Mouse (Mus musculus): ENCODE measurements around the gene Gprc5a. TPM values are rescaled to one million over a fixed set of nuclear protein-coding genes. Genes with fewer than 3 reads are reported as not detected.

Gene Gprc5a
- polyA plus RNA-seq, 1 experiment from 2014 or later, result 24.7 TPM

DNA sequence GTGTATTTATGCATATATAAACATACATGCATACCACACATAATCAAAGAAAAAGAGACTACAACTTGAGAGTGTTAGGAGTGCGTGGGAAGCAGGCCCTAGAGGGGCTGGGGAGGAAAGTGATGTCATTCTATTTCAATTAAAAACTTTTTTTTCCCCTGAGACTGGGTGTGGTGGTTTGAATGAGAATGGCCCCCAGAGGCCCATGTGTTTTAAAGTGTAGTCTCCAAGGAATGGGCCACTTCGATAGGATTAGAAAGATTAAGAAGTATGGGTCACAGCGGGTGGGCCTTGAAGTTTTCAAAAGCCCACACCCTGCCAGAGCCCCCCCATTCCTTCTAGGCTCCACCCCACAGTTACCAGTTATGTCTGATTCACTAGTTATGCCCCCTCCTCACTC is 26.8 kb upstream of the Gprc5a start:
- Histone ChIP-seq H3K27me3 (ENCODE audit: control insufficient read depth, insufficient read depth, low read length) (no peaks in the 10 kb centered on the region), H3K27ac (ENCODE audit: low read length) (no peak overlapping the region), H3K4me2 (ENCODE audit: low read depth, low read length) (no peak overlapping the region), H3K4me3 (replicated peaks; ENCODE audit: low read length) (no peak overlapping the region), H3K4me1 (ENCODE audit: control insufficient read depth, insufficient read depth, low read length) (no peaks in the 10 kb centered on the region), H3K9ac (ENCODE audit: low read length) (no peak overlapping the region), H3K9me3 (replicated peaks; ENCODE audit: control insufficient read depth, low read length) (0 out of 2 replicates have a peak, but pooled peaks cover 4% of the 10 kb centered on the region), H3K36me3 (ENCODE audit: control insufficient read depth, insufficient read depth, low read length) (no peaks in the 10 kb centered on the region)
- ATAC-seq (ENCODE audit: insufficient read depth, low FRiP score), result no peak
- WGBS, result 70% methylated on average over 3 of the region's 3 CpGs

DNA sequence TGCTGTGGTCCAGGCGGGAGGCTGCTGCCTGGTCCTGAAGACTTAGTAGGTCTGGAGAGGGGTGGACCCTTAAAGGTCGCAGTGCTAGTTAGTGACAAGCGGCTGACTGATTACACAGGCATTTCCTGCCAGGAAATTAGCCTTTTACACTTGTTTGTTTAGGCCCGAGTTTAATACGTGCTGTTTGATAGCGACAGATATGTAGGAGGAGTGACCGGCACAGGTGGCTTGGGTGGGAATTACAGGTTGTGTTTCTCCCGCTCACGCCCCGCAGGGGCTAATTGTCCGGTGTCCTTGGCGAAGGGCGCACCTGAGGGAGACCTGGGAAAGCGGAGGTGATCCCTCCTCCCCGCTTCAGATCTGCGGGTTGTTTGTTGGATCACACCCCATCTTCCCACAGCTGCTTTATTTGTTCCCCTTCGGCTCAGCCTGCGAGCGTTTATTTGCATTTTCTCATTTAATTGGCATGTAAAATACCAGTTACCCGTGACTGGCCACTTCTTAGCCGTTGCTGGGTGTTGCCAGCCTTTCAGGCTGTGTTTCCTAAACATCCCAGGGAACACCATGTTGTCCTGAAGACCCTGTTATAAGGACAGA is 25.1 kb upstream of the Gprc5a start:
- Histone ChIP-seq H3K27me3 (ENCODE audit: control insufficient read depth, insufficient read depth, low read length) (no peaks in the 10 kb centered on the region), H3K27ac (ENCODE audit: low read length) (peak overlapping the region; percentile 72), H3K4me1 (ENCODE audit: control insufficient read depth, insufficient read depth, low read length) (no peaks in the 10 kb centered on the region), H3K4me3 (replicated peaks; ENCODE audit: low read length) (peak overlapping the region; percentile 3), H3K9ac (ENCODE audit: low read length) (no peak overlapping the region), H3K9me3 (replicated peaks; ENCODE audit: control insufficient read depth, low read length) (0 out of 2 replicates have a peak, but pooled peaks cover 4% of the 10 kb centered on the region), H3K36me3 (ENCODE audit: control insufficient read depth, insufficient read depth, low read length) (no peaks in the 10 kb centered on the region), H3K4me2 (ENCODE audit: low read depth, low read length) (peak overlapping the region; percentile 36)
- WGBS, result 2% methylated on average over 21 of the region's 21 CpGs
- peak; percentile 82; the same call in 1 of the 2 replicates for ATAC-seq (ENCODE audit: insufficient read depth, low FRiP score)

DNA sequence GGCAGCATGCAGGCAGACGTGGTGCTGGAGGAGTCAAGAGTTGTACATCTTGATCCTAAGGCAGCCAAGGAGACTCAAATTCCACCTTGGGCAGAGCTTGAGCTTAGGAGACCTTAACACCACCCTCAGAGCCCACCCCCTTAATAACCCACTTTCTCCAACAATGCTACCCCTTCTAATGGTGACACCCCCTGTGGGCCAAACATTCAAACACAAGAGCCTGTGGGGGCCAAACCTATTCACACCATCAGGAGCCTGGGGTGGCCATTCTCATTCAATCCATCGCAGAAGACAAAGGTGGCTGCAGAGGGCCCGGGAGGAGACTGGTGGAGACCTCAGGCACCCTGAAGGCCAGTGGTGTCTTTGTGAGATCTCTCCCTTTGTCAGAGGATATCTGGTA is 23.5 kb upstream of the Gprc5a start:
- H3K4me1 ChIP-seq (ENCODE audit: control insufficient read depth, insufficient read depth, low read length), result no peaks in the 10 kb centered on the region
- H3K9ac ChIP-seq (ENCODE audit: low read length), result no peak overlapping the region
- no peaks in the 10 kb centered on the region for H3K27me3 ChIP-seq (ENCODE audit: control insufficient read depth, insufficient read depth, low read length)
- no peak overlapping the region for H3K4me3 ChIP-seq (replicated peaks; ENCODE audit: low read length)
- no peaks in the 10 kb centered on the region for H3K36me3 ChIP-seq (ENCODE audit: control insufficient read depth, insufficient read depth, low read length)
- H3K9me3 ChIP-seq (replicated peaks; ENCODE audit: control insufficient read depth, low read length), result 0 out of 2 replicates have a peak, but pooled peaks cover 4% of the 10 kb centered on the region
- H3K4me2 ChIP-seq (ENCODE audit: low read depth, low read length), result no peak overlapping the region
- ATAC-seq (ENCODE audit: insufficient read depth, low FRiP score), result no peak
- H3K27ac ChIP-seq (ENCODE audit: low read length), result no peak overlapping the region
- WGBS, result 69% methylated on average over 3 of the region's 3 CpGs

DNA sequence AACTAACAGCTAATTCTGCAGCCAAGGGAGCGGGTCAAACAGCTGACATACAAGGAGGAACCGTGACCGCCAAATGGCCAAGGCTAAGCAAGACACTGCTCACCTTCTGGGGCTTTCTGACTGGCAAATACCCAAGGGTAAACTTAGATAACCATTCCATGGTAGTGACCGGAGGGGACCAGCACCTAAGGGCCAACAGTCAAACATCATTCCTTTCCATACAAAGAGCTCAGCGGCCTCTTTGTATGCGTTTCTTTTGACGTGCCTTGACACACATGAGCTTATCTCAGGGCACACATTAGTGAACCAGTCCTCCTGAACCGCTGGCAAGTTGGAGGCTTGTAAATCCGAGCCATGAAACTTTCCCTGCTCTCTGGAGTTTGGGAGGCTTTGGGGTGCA is 18.2 kb upstream of the Gprc5a start:
- Histone ChIP-seq H3K27ac (ENCODE audit: low read length) (no peak overlapping the region), H3K27me3 (ENCODE audit: control insufficient read depth, insufficient read depth, low read length) (no peaks in the 10 kb centered on the region), H3K4me3 (replicated peaks; ENCODE audit: low read length) (no peak overlapping the region), H3K9ac (ENCODE audit: low read length) (no peak overlapping the region), H3K4me2 (ENCODE audit: low read depth, low read length) (no peak overlapping the region), H3K36me3 (ENCODE audit: control insufficient read depth, insufficient read depth, low read length) (no peaks in the 10 kb centered on the region), H3K9me3 (replicated peaks; ENCODE audit: control insufficient read depth, low read length) (no peaks in the 10 kb centered on the region), H3K4me1 (ENCODE audit: control insufficient read depth, insufficient read depth, low read length) (no peaks in the 10 kb centered on the region)
- ATAC-seq (ENCODE audit: insufficient read depth, low FRiP score), result peak; percentile 61; the same call in 1 of the 2 replicates
- 57% methylated on average over 9 of the region's 9 CpGs for WGBS

DNA sequence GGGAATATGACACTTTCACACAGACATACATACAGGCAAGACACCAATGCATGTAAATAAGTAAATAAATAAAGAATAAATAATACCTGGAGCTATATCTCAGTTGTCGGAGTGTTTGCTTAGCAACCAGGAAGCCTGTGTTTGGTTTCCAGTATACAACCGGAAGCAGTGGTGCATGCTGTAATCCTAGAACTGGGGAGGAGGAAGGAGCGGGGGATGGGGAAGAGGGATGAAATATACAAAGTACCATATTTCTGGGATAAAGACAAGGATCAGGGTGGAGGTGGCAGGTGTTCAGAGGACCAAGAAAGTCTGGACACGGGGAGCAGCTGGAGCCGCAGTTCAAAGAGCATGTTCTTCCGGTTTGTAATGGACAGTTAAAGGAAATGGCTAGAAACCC is 16.9 kb upstream of the Gprc5a start:
- no peak for ATAC-seq (ENCODE audit: insufficient read depth, low FRiP score)
- Histone ChIP-seq H3K9ac (ENCODE audit: low read length) (no peak overlapping the region), H3K27me3 (ENCODE audit: control insufficient read depth, insufficient read depth, low read length) (no peaks in the 10 kb centered on the region), H3K4me2 (ENCODE audit: low read depth, low read length) (no peak overlapping the region), H3K27ac (ENCODE audit: low read length) (no peak overlapping the region), H3K4me1 (ENCODE audit: control insufficient read depth, insufficient read depth, low read length) (peaks cover 2% of the 10 kb centered on the region; the same call in 1 of the 2 replicates), H3K36me3 (ENCODE audit: control insufficient read depth, insufficient read depth, low read length) (no peaks in the 10 kb centered on the region), H3K9me3 (replicated peaks; ENCODE audit: control insufficient read depth, low read length) (no peaks in the 10 kb centered on the region), H3K4me3 (replicated peaks; ENCODE audit: low read length) (no peak overlapping the region)
- WGBS, result 71% methylated on average over 6 of the region's 6 CpGs

DNA sequence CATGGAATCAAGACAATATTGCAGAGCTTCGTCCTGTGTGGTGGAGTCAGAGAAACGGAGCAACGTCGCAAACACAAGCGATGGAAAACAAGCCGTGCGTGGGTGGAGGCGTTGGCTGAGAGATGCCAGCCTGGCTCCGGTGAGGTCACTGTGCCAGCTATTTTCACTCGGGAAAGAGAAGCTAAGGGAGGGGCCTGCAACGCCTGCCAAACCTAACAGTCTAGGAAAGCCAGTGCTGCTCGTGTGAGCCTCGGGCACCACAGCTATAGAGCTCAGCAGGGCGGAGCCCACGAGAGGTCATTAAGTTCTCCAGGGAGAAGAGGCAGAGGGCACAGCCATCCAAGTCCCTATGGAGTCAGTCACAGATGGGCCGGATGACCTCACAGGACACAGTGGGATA is 16.5 kb upstream of the Gprc5a start:
- WGBS, result 77% methylated on average over 16 of the region's 16 CpGs
- H3K27me3 ChIP-seq (ENCODE audit: control insufficient read depth, insufficient read depth, low read length), result no peaks in the 10 kb centered on the region
- no peak overlapping the region for H3K9ac ChIP-seq (ENCODE audit: low read length)
- no peaks in the 10 kb centered on the region for H3K36me3 ChIP-seq (ENCODE audit: control insufficient read depth, insufficient read depth, low read length)
- no peak for ATAC-seq (ENCODE audit: insufficient read depth, low FRiP score)
- H3K4me1 ChIP-seq (ENCODE audit: control insufficient read depth, insufficient read depth, low read length), result peaks cover 5% of the 10 kb centered on the region; the same call in 1 of the 2 replicates
- no peak overlapping the region for H3K4me3 ChIP-seq (replicated peaks; ENCODE audit: low read length)
- H3K4me2 ChIP-seq (ENCODE audit: low read depth, low read length), result no peak overlapping the region
- no peak overlapping the region for H3K27ac ChIP-seq (ENCODE audit: low read length)
- H3K9me3 ChIP-seq (replicated peaks; ENCODE audit: control insufficient read depth, low read length), result no peaks in the 10 kb centered on the region

DNA sequence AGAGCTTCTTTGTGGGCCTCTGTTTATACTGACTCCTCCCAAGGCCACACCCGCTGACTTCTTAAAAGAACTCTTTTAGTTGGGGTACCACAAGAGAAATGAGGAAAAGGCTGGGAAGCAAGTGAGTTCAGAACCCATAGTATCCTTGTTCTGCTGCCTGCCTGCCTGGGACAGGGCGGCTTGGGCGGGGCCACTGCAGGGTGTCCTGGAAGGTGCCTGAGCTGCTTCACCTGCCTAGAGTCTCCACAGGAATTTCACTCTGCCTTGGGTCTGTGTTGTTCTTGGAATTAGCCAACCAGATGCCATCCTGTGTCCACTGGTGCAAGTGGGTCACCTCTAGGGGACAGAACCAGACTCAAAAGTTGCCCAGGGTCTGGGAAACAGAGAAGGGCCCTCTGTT is 11.7 kb upstream of the Gprc5a start:
- ATAC-seq (ENCODE audit: insufficient read depth, low FRiP score), result peak; percentile 50; the same call in 1 of the 2 replicates
- Histone ChIP-seq H3K27me3 (ENCODE audit: control insufficient read depth, insufficient read depth, low read length) (no peaks in the 10 kb centered on the region), H3K4me1 (ENCODE audit: control insufficient read depth, insufficient read depth, low read length) (peaks cover 5% of the 10 kb centered on the region; the same call in 1 of the 2 replicates), H3K27ac (ENCODE audit: low read length) (no peak overlapping the region), H3K4me2 (ENCODE audit: low read depth, low read length) (no peak overlapping the region), H3K4me3 (replicated peaks; ENCODE audit: low read length) (no peak overlapping the region), H3K9ac (ENCODE audit: low read length) (peak overlapping the region; percentile 16; the same call in 1 of the 2 replicates), H3K36me3 (ENCODE audit: control insufficient read depth, insufficient read depth, low read length) (no peaks in the 10 kb centered on the region), H3K9me3 (replicated peaks; ENCODE audit: control insufficient read depth, low read length) (no peaks in the 10 kb centered on the region)
- WGBS, result 66% methylated on average over 3 of the region's 3 CpGs

DNA sequence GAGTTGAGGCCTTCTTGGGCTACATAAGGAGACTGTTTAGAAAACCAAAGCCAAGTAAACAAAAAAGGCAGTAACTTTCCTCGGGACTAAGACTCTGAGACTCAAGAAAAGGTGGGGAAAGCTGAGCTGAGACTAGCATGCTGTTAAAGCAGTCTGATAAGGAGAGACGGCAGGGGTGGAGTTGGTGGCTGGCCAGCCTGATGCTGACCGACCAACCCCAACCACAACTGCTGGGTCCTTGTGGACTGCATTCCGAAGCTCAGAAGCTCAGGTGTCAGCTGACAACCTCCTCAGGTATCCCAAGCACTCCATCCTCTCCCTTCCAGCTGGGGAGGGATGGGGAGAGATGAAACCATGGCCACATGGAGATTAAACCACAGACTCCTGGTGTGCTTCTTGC is 9.6 kb upstream of the Gprc5a start:
- peaks cover 5% of the 10 kb centered on the region; the same call in 1 of the 2 replicates for H3K4me1 ChIP-seq (ENCODE audit: control insufficient read depth, insufficient read depth, low read length)
- 44% methylated on average over 4 of the region's 4 CpGs for WGBS
- H3K9me3 ChIP-seq (replicated peaks; ENCODE audit: control insufficient read depth, low read length), result no peaks in the 10 kb centered on the region
- no peaks in the 10 kb centered on the region for H3K27me3 ChIP-seq (ENCODE audit: control insufficient read depth, insufficient read depth, low read length)
- no peak overlapping the region for H3K4me2 ChIP-seq (ENCODE audit: low read depth, low read length)
- no peak overlapping the region for H3K27ac ChIP-seq (ENCODE audit: low read length)
- H3K9ac ChIP-seq (ENCODE audit: low read length), result no peak overlapping the region
- no peak overlapping the region for H3K4me3 ChIP-seq (replicated peaks; ENCODE audit: low read length)
- no peaks in the 10 kb centered on the region for H3K36me3 ChIP-seq (ENCODE audit: control insufficient read depth, insufficient read depth, low read length)
- no peak for ATAC-seq (ENCODE audit: insufficient read depth, low FRiP score)

DNA sequence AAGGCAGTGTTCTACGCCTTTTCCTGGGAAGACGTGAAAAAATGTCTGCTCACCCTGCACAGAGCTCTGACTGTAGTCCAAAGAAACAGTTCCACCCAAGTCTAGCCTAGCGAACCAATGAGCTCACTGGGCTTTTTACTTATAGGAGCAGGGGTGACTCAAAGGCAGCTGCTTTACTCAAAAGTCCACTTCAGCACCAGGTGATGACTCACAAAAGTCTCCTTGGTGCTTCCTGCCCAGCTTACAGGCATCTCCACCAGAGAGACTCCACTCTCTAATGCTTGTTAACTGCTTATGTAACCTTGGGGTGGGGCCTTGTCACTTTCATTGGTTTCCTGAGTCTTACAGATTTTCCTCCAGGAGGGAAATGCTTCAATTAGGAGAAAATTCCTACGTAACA is 4.7 kb upstream of the Gprc5a start:
- no peak overlapping the region for H3K27ac ChIP-seq (ENCODE audit: low read length)
- H3K4me1 ChIP-seq (ENCODE audit: control insufficient read depth, insufficient read depth, low read length), result peaks cover 6% of the 10 kb centered on the region; the same call in 1 of the 2 replicates
- no peaks in the 10 kb centered on the region for H3K9me3 ChIP-seq (replicated peaks; ENCODE audit: control insufficient read depth, low read length)
- 88% methylated on average over 4 of the region's 4 CpGs for WGBS
- H3K9ac ChIP-seq (ENCODE audit: low read length), result no peak overlapping the region
- H3K27me3 ChIP-seq (ENCODE audit: control insufficient read depth, insufficient read depth, low read length), result no peaks in the 10 kb centered on the region
- H3K36me3 ChIP-seq (ENCODE audit: control insufficient read depth, insufficient read depth, low read length), result no peaks in the 10 kb centered on the region
- ATAC-seq (ENCODE audit: insufficient read depth, low FRiP score), result no peak
- H3K4me3 ChIP-seq (replicated peaks; ENCODE audit: low read length), result no peak overlapping the region
- H3K4me2 ChIP-seq (ENCODE audit: low read depth, low read length), result no peak overlapping the region
